Mouse (Mus musculus) hindbrain, postnatal 0 days (tissue): Measurements from ENCODE around the gene Gnb1. TPM values are rescaled to one million over a fixed set of nuclear protein-coding genes. Genes with fewer than 3 reads are reported as not detected.

Experiments used
- ATAC-seq: fragments of 200-750 bp; cut with Nextera tagmentation; 2 replicates; pipeline ENCODE4 v1.8.0; 2017; ENCODE audit warnings: mild to moderate bottlenecking, moderate TSS enrichment, moderate library complexity
- DNase-seq: peaks from one replicate; pipeline ENCODE4 v3.0.0-alpha.2; 2015; ENCODE audit warnings: low spot score
- H3K27ac ChIP-seq: fragments of 300-500 bp; sonication (generic); 2 replicates; pipeline ENCODE4 v1.5.1; 2014; ENCODE audit warnings: mild to moderate bottlenecking
- H3K27me3 ChIP-seq: fragments of 300-500 bp; sonication (generic); 2 replicates; pipeline ENCODE4 v1.6.1; 2014; ENCODE audit warnings: low read length, mixed read lengths; ENCODE audit not compliant: insufficient read depth
- H3K36me3 ChIP-seq: fragments of 300-500 bp; sonication (generic); 2 replicates; pipeline ENCODE4 v1.6.1; 2014; ENCODE audit warnings: low read length, mixed read lengths; ENCODE audit not compliant: insufficient read depth
- H3K4me1 ChIP-seq: fragments of 300-500 bp; sonication (generic); 2 replicates; pipeline ENCODE4 v1.6.1; 2014; ENCODE audit warnings: antibody characterized with exemption, low read length, mixed read lengths; ENCODE audit not compliant: insufficient read depth
- H3K4me2 ChIP-seq: fragments of 300-500 bp; sonication (generic); 2 replicates; pipeline ENCODE4 v1.6.1; 2014; ENCODE audit warnings: low read depth, mild to moderate bottlenecking, low read length, moderate library complexity, mixed read lengths
- H3K4me3 ChIP-seq: fragments of 300-500 bp; sonication (generic); 2 replicates; pipeline ENCODE4 v1.5.1; 2014; ENCODE audit warnings: low read length
- H3K9ac ChIP-seq: fragments of 300-500 bp; sonication (generic); replicated peaks from 2 replicates; pipeline ENCODE4 v1.6.1; 2014; ENCODE audit warnings: mild to moderate bottlenecking, low read length, moderate library complexity, mixed read lengths
- H3K9me3 ChIP-seq: fragments of 300-500 bp; sonication (generic); 2 replicates; pipeline ENCODE4 v1.6.1; 2016; ENCODE audit warnings: low read length, mixed read lengths
- CTCF ChIP-seq: IDR thresholded peaks from 2 replicates; pipeline ENCODE4 v1.5.1; 2016; ENCODE audit warnings: antibody characterized with exemption, control low read depth, low read depth
- WGBS: fragments of 180-500 bp; shearing (Covaris S2); extraction: QIAGEN DNeasy Blood & Tissue Kit; methylation state at CpG from one replicate; pipeline ENCODE4 v1.1.7; 2014; 5-methylcytosine and 5-hydroxymethylcytosine counted together
- polyA plus RNA-seq: library from polyadenylated mRNA; unstranded; fragments of >200 nt; fragmentation: Nextera tagmentation; extraction: Ambion mirVana; gene quantifications from 2 replicates; pipeline ENCODE4 v1.2.1, GENCODE M21; 2015
- total RNA-seq: library from RNA; depleted of rRNA; stranded (reverse); fragments of >200 nt; gene quantifications from 2 replicates; pipeline ENCODE4 v1.2.3, GENCODE M21; 2014

Gnb1 gene
- total and polyA plus RNA-seq, 2 experiments from 2014 or later = 456 to 1,230 TPM

- no peak for DNase-seq
- Histone ChIP-seq H3K36me3 (peaks cover 51% of the 10 kb centered on the region), H3K27ac (no peak overlapping the region), H3K4me1 (no peaks in the 10 kb centered on the region), H3K9ac (no peak overlapping the region), H3K4me3 (no peak overlapping the region), H3K27me3 (no peaks in the 10 kb centered on the region), H3K9me3 (no peaks in the 10 kb centered on the region), H3K4me2 (no peak overlapping the region)
- 97% methylated on average over 6 of the region's 6 CpGs for WGBS
- no peak for TF ChIP-seq CTCF
- no peak for ATAC-seq
Measured at GRCm38 (mm10) chr4:155582279-155582905, 91.2 kb downstream of the Gnb1 start.

DNA sequence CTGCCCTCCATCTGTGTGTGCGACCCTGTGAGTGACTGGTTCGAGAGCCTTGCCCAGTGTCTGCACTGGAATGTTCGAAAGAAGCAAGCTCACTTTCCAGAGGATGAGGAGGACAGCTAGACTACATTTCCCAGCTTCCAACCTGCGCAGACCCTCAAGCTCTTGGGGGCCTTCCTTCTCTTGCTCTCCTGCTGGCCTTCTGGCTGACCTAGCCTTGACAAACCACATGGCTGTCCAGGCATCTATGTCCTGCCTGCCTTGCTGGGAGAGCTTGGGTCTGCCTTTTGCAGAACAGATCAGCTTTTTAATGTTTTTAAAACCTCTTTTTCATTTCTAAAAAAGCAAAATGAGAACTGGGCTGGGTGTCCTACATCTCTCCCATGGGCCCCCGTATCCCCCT, 98.2 kb downstream of the Gnb1 start:
- peaks cover 53% of the 10 kb centered on the region for H3K36me3 ChIP-seq
- H3K27me3 ChIP-seq = no peaks in the 10 kb centered on the region

GRCm38 (mm10) chr4:155591012-155591719, 100.0 kb downstream of the Gnb1 start:
- TF ChIP-seq CTCF = no peak
- Histone ChIP-seq H3K9me3 (no peaks in the 10 kb centered on the region), H3K9ac (no peak overlapping the region), H3K27ac (no peak overlapping the region), H3K36me3 (peaks cover 38% of the 10 kb centered on the region), H3K27me3 (no peaks in the 10 kb centered on the region), H3K4me1 (no peaks in the 10 kb centered on the region), H3K4me2 (no peak overlapping the region), H3K4me3 (no peak overlapping the region)
- WGBS = 90% methylated on average over 7 of the region's 7 CpGs
- DNase-seq (no peak), ATAC-seq (no peak)

More for the DNA sequence above, 98.2 kb downstream of the Gnb1 start:
- no peak overlapping the region for H3K4me2 ChIP-seq
- no peaks in the 10 kb centered on the region for H3K9me3 ChIP-seq
- H3K4me1 ChIP-seq = no peaks in the 10 kb centered on the region
- no peak overlapping the region for H3K4me3 ChIP-seq
- 85% methylated on average over 5 of the region's 5 CpGs for WGBS
- no peak overlapping the region for H3K9ac ChIP-seq
- no peak overlapping the region for H3K27ac ChIP-seq
- no peak for DNase-seq
- no peak for ATAC-seq
- TF ChIP-seq CTCF = no peak

GRCm38 (mm10) chr4:155593780-155594179, 102.6 kb downstream of the Gnb1 start:
- Histone ChIP-seq H3K4me3 (no peak overlapping the region), H3K4me1 (no peaks in the 10 kb centered on the region), H3K9me3 (no peaks in the 10 kb centered on the region), H3K4me2 (no peak overlapping the region), H3K27me3 (no peaks in the 10 kb centered on the region), H3K9ac (no peak overlapping the region), H3K36me3 (peaks cover 13% of the 10 kb centered on the region), H3K27ac (no peak overlapping the region)
- 27% methylated on average over 1 of the region's 1 CpGs for WGBS
- TF ChIP-seq CTCF = no peak
- ATAC-seq (no peak), DNase-seq (no peak)

DNA sequence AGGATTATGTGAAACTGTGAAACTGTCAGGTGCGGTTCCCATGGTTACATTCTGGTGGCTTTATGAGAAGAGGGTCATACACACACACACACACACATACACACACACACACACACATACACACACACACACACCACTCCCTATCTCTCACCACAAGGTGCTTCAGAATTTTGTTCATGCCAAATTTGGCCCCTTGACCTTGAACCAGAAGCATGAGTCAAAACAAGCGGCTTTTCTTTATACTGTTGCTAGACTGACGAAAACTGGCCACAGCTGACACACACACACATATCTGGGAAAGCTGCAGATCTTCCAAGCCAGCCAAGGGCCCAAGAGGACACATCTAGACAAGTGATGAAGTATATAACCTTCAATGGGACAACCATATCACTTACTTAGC, 104.6 kb downstream of the Gnb1 start:
- no peak for TF ChIP-seq CTCF
- Histone ChIP-seq H3K27me3 (no peaks in the 10 kb centered on the region), H3K36me3 (no peaks in the 10 kb centered on the region), H3K27ac (no peak overlapping the region), H3K4me1 (no peaks in the 10 kb centered on the region), H3K4me2 (no peak overlapping the region), H3K9ac (no peak overlapping the region), H3K9me3 (no peaks in the 10 kb centered on the region), H3K4me3 (no peak overlapping the region)
- ATAC-seq (no peak), DNase-seq (no peak)
- WGBS = 81% methylated on average over 3 of the region's 3 CpGs

- no peaks in the 10 kb centered on the region for H3K4me1 ChIP-seq
- H3K9me3 ChIP-seq = no peaks in the 10 kb centered on the region
- no peaks in the 10 kb centered on the region for H3K27me3 ChIP-seq
- 68% methylated on average over 5 of the region's 5 CpGs for WGBS
- H3K4me2 ChIP-seq = no peak overlapping the region
- H3K27ac ChIP-seq = no peak overlapping the region
- H3K36me3 ChIP-seq = no peaks in the 10 kb centered on the region
- H3K9ac ChIP-seq = no peak overlapping the region
- no peak for ATAC-seq
- H3K4me3 ChIP-seq = no peak overlapping the region
- no peak for TF ChIP-seq CTCF
- DNase-seq = no peak
Measured at GRCm38 (mm10) chr4:155596606-155597005, 105.4 kb downstream of the Gnb1 start.

DNA sequence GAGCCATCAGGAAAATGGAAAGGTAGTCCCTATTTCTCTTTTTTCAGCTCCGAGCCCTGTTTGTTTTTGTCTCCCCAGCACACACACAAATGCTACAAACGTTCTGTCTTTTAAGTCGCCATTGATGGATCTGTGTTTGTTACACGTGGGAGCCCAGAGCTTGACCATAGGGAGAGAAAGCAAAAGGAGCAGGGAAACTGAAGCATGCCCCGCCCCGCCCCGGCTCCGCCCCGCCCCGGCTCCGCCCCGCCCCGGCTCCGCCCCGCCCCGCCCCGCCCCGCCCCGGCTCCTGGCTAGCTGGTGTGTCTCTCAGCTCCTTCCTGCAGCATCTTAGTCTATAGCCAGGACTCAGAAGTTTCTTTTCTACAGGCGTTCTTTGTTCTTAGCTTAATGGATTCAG, 107.4 kb downstream of the Gnb1 start:
- WGBS = 28% methylated on average over 20 of the region's 20 CpGs
- no peak for TF ChIP-seq CTCF
- ATAC-seq (no peak), DNase-seq (no peak)
- Histone ChIP-seq H3K9me3 (no peaks in the 10 kb centered on the region), H3K36me3 (no peaks in the 10 kb centered on the region), H3K27ac (no peak overlapping the region), H3K4me1 (0 out of 2 replicates have a peak, but pooled peaks cover 4% of the 10 kb centered on the region), H3K4me2 (no peak overlapping the region), H3K27me3 (no peaks in the 10 kb centered on the region), H3K4me3 (no peak overlapping the region), H3K9ac (no peak overlapping the region)
